Mouse (Mus musculus) heart, adult 2 months (tissue): ENCODE measurements around the gene Ttll7.

ENCODE experiments used
- CTCF ChIP-seq: fragments of 200-600 bp; IDR thresholded peaks from 2 replicates; pipeline ENCODE4 v1.8.1; 2022; ENCODE audit warnings: antibody characterized with exemption, mild to moderate bottlenecking, moderate library complexity
- POLR2A ChIP-seq: fragments of 200-500 bp; IDR thresholded peaks from 2 replicates; pipeline ENCODE4 v1.6.1; 2011; ENCODE audit warnings: mild to moderate bottlenecking, low read depth, low read length, control low read depth; ENCODE audit not compliant: insufficient read depth

- no peak for TF ChIP-seq CTCF
- no peak for TF ChIP-seq POLR2A
These were observed 115.1 kb downstream of the Ttll7 start for GRCm38 (mm10) chr3:146967242-146967641.
